Mouse (Mus musculus) liver, adult 2 months (tissue): Measurements from ENCODE around the gene Mier1. TPM values are rescaled to one million over a fixed set of nuclear protein-coding genes. Genes with fewer than 3 reads are reported as not detected.

Experiments
- DNase-seq: peaks from one replicate; pipeline ENCODE4 v3.0.0-alpha.2; 2011; ENCODE audit warnings: low read depth, low spot score; ENCODE audit errors: extremely low read depth
- H3K27ac ChIP-seq: fragments of 200-500 bp; replicated peaks from 2 replicates; pipeline ENCODE4 v1.5.1; 2012; ENCODE audit warnings: low read depth, mild to moderate bottlenecking, control low read depth, inconsistent platforms, low read length; ENCODE audit not compliant: insufficient read depth
- H3K27me3 ChIP-seq: fragments of 200-500 bp; 2 replicates; pipeline ENCODE4 v1.6.1; 2012; ENCODE audit warnings: mild to moderate bottlenecking, moderate library complexity, low read length, inconsistent platforms; ENCODE audit not compliant: control insufficient read depth, insufficient read depth
- H3K36me3 ChIP-seq: fragments of 200-500 bp; 2 replicates; pipeline ENCODE4 v1.6.1; 2012; ENCODE audit warnings: low read length, inconsistent platforms; ENCODE audit not compliant: control insufficient read depth, insufficient read depth
- H3K4me1 ChIP-seq: fragments of 200-500 bp; 2 replicates; pipeline ENCODE4 v1.6.1; 2011; ENCODE audit warnings: low read length; ENCODE audit not compliant: control insufficient read depth, insufficient read depth
- H3K4me3 ChIP-seq: fragments of 200-500 bp; 2 replicates; pipeline ENCODE4 v1.5.1; 2011; ENCODE audit warnings: low read depth, mild to moderate bottlenecking, control low read depth, low read length, moderate library complexity; ENCODE audit not compliant: insufficient read depth
- H3K79me2 ChIP-seq: fragments of 200-500 bp; 2 replicates; pipeline ENCODE4 v1.6.1; 2012; ENCODE audit warnings: inconsistent platforms, mild to moderate bottlenecking, low read length, moderate library complexity; ENCODE audit not compliant: control insufficient read depth, insufficient read depth
- H3K9ac ChIP-seq: fragments of 200-500 bp; 2 replicates; pipeline ENCODE4 v1.6.1; 2012; ENCODE audit warnings: low read depth, mild to moderate bottlenecking, control low read depth, inconsistent platforms, low read length
- CTCF ChIP-seq: fragments of 200-500 bp; IDR thresholded peaks from 2 replicates; pipeline ENCODE4 v1.5.1; 2011; ENCODE audit warnings: low read depth, low read length, control low read depth
- POLR2A ChIP-seq: fragments of 200-500 bp; IDR thresholded peaks from 2 replicates; pipeline ENCODE4 v1.6.1; 2011; ENCODE audit warnings: low read length, control low read depth; ENCODE audit not compliant: insufficient read depth; ENCODE audit errors: extremely low read depth
- WGBS: fragments of 180-500 bp; shearing (Covaris S2); methylation state at CpG from one replicate; pipeline ENCODE4 v1.1.7; 2018; 5-methylcytosine and 5-hydroxymethylcytosine counted together
- polyA plus RNA-seq: library from polyadenylated mRNA; depleted of rRNA; stranded (reverse); fragments of >200 nt; gene quantifications from 2 replicates; pipeline ENCODE4 v1.2.3, GENCODE M21; 2012
- total RNA-seq: library from RNA; depleted of rRNA; stranded (reverse); fragments of >200 nt; gene quantifications from 2 replicates; pipeline ENCODE4 v1.2.3, GENCODE M21; 2014

Mier1 gene
- total and polyA plus RNA-seq, 2 experiments, result 7.3 to 25.4 TPM

GRCm38 (mm10) chr4:103120028-103120384 is 5.8 kb downstream of the Mier1 start:
- H3K79me2 ChIP-seq, result peaks cover 9% of the 10 kb centered on the region
- DNase-seq, result peak; percentile 58
- H3K9ac ChIP-seq, result peak overlapping the region; percentile 94
- H3K4me1 ChIP-seq, result peaks cover 16% of the 10 kb centered on the region
- H3K27me3 ChIP-seq, result no peaks in the 10 kb centered on the region
- TF ChIP-seq POLR2A (no peak), CTCF (no peak)
- WGBS, result 3% methylated on average over 4 of the region's 4 CpGs
- peak overlapping the region; percentile 89 for H3K4me3 ChIP-seq
- no peaks in the 10 kb centered on the region for H3K36me3 ChIP-seq
- H3K27ac ChIP-seq, result peak overlapping the region; percentile 95

GRCm38 (mm10) chr4:103120395-103120794 is 6.2 kb downstream of the Mier1 start:
- Histone ChIP-seq H3K27ac (no peak overlapping the region), H3K4me3 (peak overlapping the region; percentile 48; the same call in 1 of the 2 replicates), H3K79me2 (peaks cover 9% of the 10 kb centered on the region), H3K4me1 (peaks cover 15% of the 10 kb centered on the region), H3K9ac (no peak overlapping the region), H3K27me3 (no peaks in the 10 kb centered on the region), H3K36me3 (no peaks in the 10 kb centered on the region)
- no peak for DNase-seq
- no peak for TF ChIP-seq CTCF
- TF ChIP-seq POLR2A, result no peak
- WGBS, result 4% methylated on average over 3 of the region's 3 CpGs

- H3K79me2 ChIP-seq, result peaks cover 11% of the 10 kb centered on the region
- H3K27me3 ChIP-seq, result no peaks in the 10 kb centered on the region
- DNase-seq, result no peak
- TF ChIP-seq CTCF, result no peak
- no peak for TF ChIP-seq POLR2A
- H3K27ac ChIP-seq, result peak overlapping the region; percentile 32; the same call in 1 of the 2 replicates
- H3K4me1 ChIP-seq, result peaks cover 13% of the 10 kb centered on the region
- no peaks in the 10 kb centered on the region for H3K36me3 ChIP-seq
- no peak overlapping the region for H3K4me3 ChIP-seq
- 66% methylated on average over 9 of the region's 9 CpGs for WGBS
- peak overlapping the region; percentile 23; the same call in 1 of the 2 replicates for H3K9ac ChIP-seq
Observed at GRCm38 (mm10) chr4:103120874-103121389, 6.7 kb downstream of the Mier1 start.

GRCm38 (mm10) chr4:103123086-103123485 is 8.9 kb downstream of the Mier1 start:
- Histone ChIP-seq H3K4me3 (no peak overlapping the region), H3K36me3 (no peaks in the 10 kb centered on the region), H3K79me2 (peaks cover 15% of the 10 kb centered on the region), H3K4me1 (peaks cover 15% of the 10 kb centered on the region), H3K9ac (peak overlapping the region; percentile 5; the same call in 1 of the 2 replicates), H3K27me3 (no peaks in the 10 kb centered on the region), H3K27ac (no peak overlapping the region)
- no peak for DNase-seq
- 26% methylated on average over 2 of the region's 2 CpGs for WGBS
- TF ChIP-seq CTCF, result no peak

- Histone ChIP-seq H3K27me3 (no peaks in the 10 kb centered on the region), H3K4me3 (no peak overlapping the region), H3K4me1 (peaks cover 14% of the 10 kb centered on the region), H3K36me3 (no peaks in the 10 kb centered on the region), H3K79me2 (peaks cover 15% of the 10 kb centered on the region), H3K9ac (no peak overlapping the region), H3K27ac (no peak overlapping the region)
- no peak for TF ChIP-seq CTCF
- TF ChIP-seq POLR2A, result no peak
- peak; percentile 36 for DNase-seq
Observed at GRCm38 (mm10) chr4:103123606-103124005, 9.4 kb downstream of the Mier1 start.

GRCm38 (mm10) chr4:103126533-103126932 is 12.3 kb downstream of the Mier1 start:
- TF ChIP-seq CTCF (no peak), POLR2A (no peak)
- no peaks in the 10 kb centered on the region for H3K27me3 ChIP-seq
- no peak for DNase-seq
- H3K4me1 ChIP-seq, result peaks cover 8% of the 10 kb centered on the region
- H3K4me3 ChIP-seq, result no peak overlapping the region
- H3K36me3 ChIP-seq, result peaks cover 8% of the 10 kb centered on the region
- no peak overlapping the region for H3K9ac ChIP-seq
- H3K79me2 ChIP-seq, result peaks cover 9% of the 10 kb centered on the region; the same call in 1 of the 2 replicates
- 66% methylated on average over 4 of the region's 4 CpGs for WGBS
- no peak overlapping the region for H3K27ac ChIP-seq
